Mouse (Mus musculus): Measurements from ENCODE around the gene Hmgn5. TPM values are rescaled to one million over a fixed set of nuclear protein-coding genes. Genes with fewer than 3 reads are reported as not detected.

The Hmgn5 gene
- 0.27 TPM in 2 replicates for polyA plus RNA-seq (2012; rRNA removed)

DNA sequence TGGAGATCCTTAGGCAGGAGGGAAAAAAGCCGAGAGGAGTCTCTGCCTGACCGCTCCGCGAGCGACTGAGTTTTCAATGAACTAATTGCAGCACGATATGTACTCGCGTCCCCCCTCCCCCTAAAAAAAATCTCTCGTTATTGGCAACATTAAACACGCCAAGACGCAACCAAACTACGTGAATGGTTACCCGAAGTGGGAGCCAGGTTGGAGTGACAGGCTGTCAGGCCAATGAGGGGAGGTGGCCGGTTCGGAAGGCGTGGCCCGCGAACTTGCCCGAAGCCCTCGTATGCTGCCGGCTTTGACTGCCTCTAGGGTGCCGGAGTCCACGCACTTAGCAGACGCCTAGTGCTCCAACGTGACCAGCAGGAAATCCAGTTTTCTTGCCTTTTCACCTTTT, at the start of gene Hmgn5:
TSS of gene Hmgn5 (minus strand) at position 122 of the 400 bp plus-strand sequence.

Other genes starting within 250 kb of the Hmgn5 start
- gene Brwd3, start 179.0 kb downstream of the Hmgn5 start, polyA plus RNA-seq (2012; rRNA removed): 0.30 and 0.39 TPM in 2 replicates
- 3.4 and 4.2 TPM in 2 replicates for gene Sh3bgrl, start 82.0 kb upstream of the Hmgn5 start, polyA plus RNA-seq (2012; rRNA removed)
- gene Gm6377, start 183.4 kb upstream of the Hmgn5 start, polyA plus RNA-seq (2012; rRNA removed): not detected in 2 replicates

All from colon, adult 2 months (tissue).